Mouse (Mus musculus): ENCODE measurements around the gene Aldh1b1. TPM values are rescaled to one million over a fixed set of nuclear protein-coding genes. Genes with fewer than 3 reads are reported as not detected.

Gene Aldh1b1
- polyA plus RNA-seq, 1 experiment from 2014 or later: 10.5 TPM

DNA sequence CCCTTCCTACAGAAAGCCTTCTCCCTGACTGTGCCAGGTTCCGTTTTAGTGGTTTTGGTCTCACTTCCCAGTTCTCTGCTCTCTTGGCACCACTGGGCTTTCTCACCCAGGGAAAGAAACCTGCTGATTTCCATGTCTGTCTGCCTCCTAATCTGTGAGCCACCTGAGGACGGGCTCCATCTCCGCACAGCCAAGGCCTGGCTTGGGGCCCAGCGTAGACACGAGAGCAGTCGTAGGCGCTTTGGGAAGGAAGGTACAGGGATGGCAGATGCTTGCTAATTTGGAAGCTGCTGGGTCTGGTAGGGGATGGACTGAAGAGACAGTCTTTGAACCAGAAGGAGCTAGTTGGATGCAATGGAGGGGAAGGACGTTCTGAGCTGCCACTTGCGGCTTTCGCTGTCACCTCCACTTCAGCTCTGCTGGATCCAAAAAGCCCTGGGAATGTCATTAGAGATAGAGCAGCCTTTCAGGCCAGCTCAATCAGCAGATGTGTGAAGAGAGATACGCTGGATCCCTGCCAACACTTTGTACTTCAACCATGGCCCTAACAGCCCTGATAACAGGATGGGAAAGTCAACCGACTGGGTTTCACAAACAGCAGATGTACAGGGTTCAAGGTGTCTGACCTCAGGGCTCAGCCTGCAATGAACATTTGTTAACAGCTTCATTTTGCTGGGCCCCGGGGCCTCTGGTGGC is 9.4 kb upstream of the Aldh1b1 start:
- no peak overlapping the region for H3K27ac ChIP-seq (ENCODE audit: low read depth, low read length)
- 45% methylated on average over 13 of the region's 13 CpGs for WGBS
- H3K4me2 ChIP-seq: no peak overlapping the region
- H3K4me3 ChIP-seq (ENCODE audit: low read depth, low read length): no peak overlapping the region
- H3K27me3 ChIP-seq (replicated peaks; ENCODE audit: control insufficient read depth, insufficient read depth, low read length): no peaks in the 10 kb centered on the region
- no peak for DNase-seq (ENCODE audit: low spot score)
- no peaks in the 10 kb centered on the region for H3K36me3 ChIP-seq (ENCODE audit: control insufficient read depth, insufficient read depth, low read length)
- ATAC-seq (replicated peaks; ENCODE audit: low FRiP score): peak; percentile 39; the same call in 1 of the 2 replicates
- no peaks in the 10 kb centered on the region for H3K9me3 ChIP-seq (ENCODE audit: control insufficient read depth, low read length)
- H3K9ac ChIP-seq (ENCODE audit: low read depth, low read length): no peak overlapping the region
- H3K4me1 ChIP-seq (replicated peaks; ENCODE audit: control insufficient read depth, insufficient read depth, low read length): peaks cover 8% of the 10 kb centered on the region

DNA sequence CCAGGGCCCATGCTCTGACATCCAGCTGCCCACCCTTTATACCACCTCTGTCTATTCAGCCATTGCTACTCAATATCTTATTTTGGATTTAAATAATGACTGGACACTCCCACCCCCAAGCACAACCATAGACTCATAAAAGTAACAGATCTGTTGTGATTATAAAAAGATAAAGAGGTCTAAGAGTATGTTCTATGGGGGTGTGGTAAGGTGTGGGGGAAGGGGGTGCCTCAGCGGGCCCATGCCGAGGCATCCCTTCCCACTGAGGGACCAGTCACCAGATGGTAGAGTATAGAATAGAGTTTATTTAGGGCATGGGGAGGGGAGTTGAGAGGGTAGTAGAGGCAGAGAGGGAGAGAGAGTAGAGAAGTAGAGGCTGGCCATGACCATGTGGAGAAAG is 8.8 kb upstream of the Aldh1b1 start:
- no peaks in the 10 kb centered on the region for H3K36me3 ChIP-seq (ENCODE audit: control insufficient read depth, insufficient read depth, low read length)
- H3K27ac ChIP-seq (ENCODE audit: low read depth, low read length): no peak overlapping the region
- H3K9ac ChIP-seq (ENCODE audit: low read depth, low read length): no peak overlapping the region
- no peak overlapping the region for H3K4me2 ChIP-seq
- H3K27me3 ChIP-seq (replicated peaks; ENCODE audit: control insufficient read depth, insufficient read depth, low read length): no peaks in the 10 kb centered on the region
- DNase-seq (ENCODE audit: low spot score) (no peak), ATAC-seq (replicated peaks; ENCODE audit: low FRiP score) (no peak)
- H3K9me3 ChIP-seq (ENCODE audit: control insufficient read depth, low read length): no peaks in the 10 kb centered on the region
- no peak overlapping the region for H3K4me3 ChIP-seq (ENCODE audit: low read depth, low read length)
- peaks cover 8% of the 10 kb centered on the region for H3K4me1 ChIP-seq (replicated peaks; ENCODE audit: control insufficient read depth, insufficient read depth, low read length)
- 69% methylated on average over 2 of the region's 2 CpGs for WGBS

DNA sequence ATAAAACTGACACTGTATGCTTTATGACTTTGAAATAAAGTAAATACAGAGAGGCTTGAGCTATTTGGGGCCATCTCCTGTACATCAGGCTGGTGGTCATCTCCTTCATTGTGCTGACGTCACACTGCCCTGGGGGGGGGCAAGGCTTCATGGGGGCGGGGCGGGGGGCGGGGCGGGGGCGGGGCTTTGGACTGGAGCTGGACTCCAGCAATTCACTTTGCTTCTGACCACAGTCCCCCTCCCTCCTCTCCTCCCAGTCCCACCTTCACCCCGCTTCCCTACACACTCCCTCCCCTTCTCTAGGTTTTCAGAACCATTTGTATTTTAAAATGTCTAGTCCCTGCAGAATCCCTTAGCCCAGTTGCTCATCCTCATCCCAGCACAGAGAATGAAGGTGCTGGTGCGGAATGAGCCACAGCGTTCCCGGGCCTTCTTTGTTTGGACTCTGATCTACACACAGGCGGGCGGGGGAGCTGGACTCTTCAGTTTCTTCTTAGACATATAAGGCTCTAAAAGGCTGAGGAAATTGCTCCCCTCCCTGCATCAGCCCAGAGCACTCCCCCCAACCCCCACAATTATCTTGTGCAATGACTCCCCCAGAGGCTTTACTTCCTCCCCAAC is 3.5 kb upstream of the Aldh1b1 start:
- Histone ChIP-seq H3K9ac (ENCODE audit: low read depth, low read length) (0 out of 2 replicates have a peak overlapping the region, but pooled peaks have one; percentile 25), H3K4me3 (ENCODE audit: low read depth, low read length) (peak overlapping the region; percentile 28), H3K4me1 (replicated peaks; ENCODE audit: control insufficient read depth, insufficient read depth, low read length) (peaks cover 11% of the 10 kb centered on the region; the same call in 1 of the 2 replicates), H3K27me3 (replicated peaks; ENCODE audit: control insufficient read depth, insufficient read depth, low read length) (peaks cover 8% of the 10 kb centered on the region), H3K36me3 (ENCODE audit: control insufficient read depth, insufficient read depth, low read length) (no peaks in the 10 kb centered on the region), H3K9me3 (ENCODE audit: control insufficient read depth, low read length) (no peaks in the 10 kb centered on the region), H3K4me2 (peak overlapping the region; percentile 53), H3K27ac (ENCODE audit: low read depth, low read length) (peak overlapping the region; percentile 45)
- ATAC-seq (replicated peaks; ENCODE audit: low FRiP score): peak; percentile 28; the same call in 1 of the 2 replicates
- WGBS: 5% methylated on average over 12 of the region's 12 CpGs
- peak; percentile 42 for DNase-seq (ENCODE audit: low spot score)

DNA sequence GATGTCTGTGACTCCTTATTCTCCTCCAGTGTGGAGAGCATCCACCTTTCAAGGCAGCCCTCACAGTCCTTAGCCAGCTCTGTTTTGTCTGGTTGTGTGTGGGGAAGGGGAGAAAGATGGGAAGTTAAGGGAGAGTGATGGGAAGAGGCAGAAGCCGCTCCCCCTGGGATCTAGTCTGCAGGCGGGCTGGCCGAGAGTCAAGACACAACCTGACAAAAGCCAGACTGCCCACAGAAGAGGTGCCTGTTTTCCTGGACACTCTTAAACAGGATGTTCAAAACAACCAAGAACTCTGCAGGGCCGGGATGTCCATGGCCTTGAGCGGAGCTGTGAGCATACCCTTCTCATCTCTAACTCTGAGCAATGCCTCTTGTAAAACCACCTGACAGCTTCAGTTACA is 2.1 kb upstream of the Aldh1b1 start:
- H3K36me3 ChIP-seq (ENCODE audit: control insufficient read depth, insufficient read depth, low read length): no peaks in the 10 kb centered on the region
- no peak overlapping the region for H3K4me2 ChIP-seq
- H3K9ac ChIP-seq (ENCODE audit: low read depth, low read length): no peak overlapping the region
- H3K9me3 ChIP-seq (ENCODE audit: control insufficient read depth, low read length): no peaks in the 10 kb centered on the region
- ATAC-seq (replicated peaks; ENCODE audit: low FRiP score): no peak
- H3K4me1 ChIP-seq (replicated peaks; ENCODE audit: control insufficient read depth, insufficient read depth, low read length): peaks cover 13% of the 10 kb centered on the region; the same call in 1 of the 2 replicates
- no peak overlapping the region for H3K4me3 ChIP-seq (ENCODE audit: low read depth, low read length)
- WGBS: 39% methylated on average over 5 of the region's 5 CpGs
- peaks cover 8% of the 10 kb centered on the region for H3K27me3 ChIP-seq (replicated peaks; ENCODE audit: control insufficient read depth, insufficient read depth, low read length)
- DNase-seq (ENCODE audit: low spot score): no peak
- H3K27ac ChIP-seq (ENCODE audit: low read depth, low read length): no peak overlapping the region

DNA sequence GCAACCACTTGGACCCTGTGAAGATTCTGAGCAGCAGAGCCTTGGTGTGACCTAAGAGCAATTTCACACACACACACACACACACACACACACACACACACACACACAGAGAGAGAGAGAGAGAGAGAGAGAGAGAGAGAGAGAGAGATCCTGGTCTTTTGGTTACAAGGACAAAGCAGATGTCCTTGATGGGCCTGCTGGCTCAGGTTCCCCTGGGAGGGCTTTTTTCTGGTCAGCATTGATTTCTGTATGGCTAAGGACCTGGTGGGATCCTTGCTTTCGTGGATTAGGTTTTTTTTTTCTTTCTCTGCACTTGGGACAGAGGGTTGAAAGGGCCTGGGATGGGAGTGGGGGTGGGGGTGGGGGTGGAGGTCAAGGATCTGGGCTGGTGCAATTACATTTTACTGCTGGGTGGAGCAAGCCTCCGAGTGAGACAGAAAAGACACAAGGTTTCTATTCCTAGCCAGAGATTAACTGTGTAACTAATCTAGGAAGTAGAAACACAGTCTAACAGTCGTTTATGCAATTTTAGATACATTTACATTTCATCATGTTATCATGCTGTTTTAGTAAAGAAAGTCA is 1.2 kb downstream of the Aldh1b1 start:
- Histone ChIP-seq H3K27ac (ENCODE audit: low read depth, low read length) (peak overlapping the region; percentile 33; the same call in 1 of the 2 replicates), H3K9me3 (ENCODE audit: control insufficient read depth, low read length) (no peaks in the 10 kb centered on the region), H3K27me3 (replicated peaks; ENCODE audit: control insufficient read depth, insufficient read depth, low read length) (peaks cover 8% of the 10 kb centered on the region), H3K4me3 (ENCODE audit: low read depth, low read length) (no peak overlapping the region), H3K9ac (ENCODE audit: low read depth, low read length) (no peak overlapping the region), H3K4me2 (peak overlapping the region; percentile 38), H3K36me3 (ENCODE audit: control insufficient read depth, insufficient read depth, low read length) (peaks cover 3% of the 10 kb centered on the region; the same call in 1 of the 2 replicates), H3K4me1 (replicated peaks; ENCODE audit: control insufficient read depth, insufficient read depth, low read length) (peaks cover 13% of the 10 kb centered on the region; the same call in 1 of the 2 replicates)
- ATAC-seq (replicated peaks; ENCODE audit: low FRiP score): no peak
- DNase-seq (ENCODE audit: low spot score): no peak
- WGBS: 33% methylated on average over 3 of the region's 3 CpGs

DNA sequence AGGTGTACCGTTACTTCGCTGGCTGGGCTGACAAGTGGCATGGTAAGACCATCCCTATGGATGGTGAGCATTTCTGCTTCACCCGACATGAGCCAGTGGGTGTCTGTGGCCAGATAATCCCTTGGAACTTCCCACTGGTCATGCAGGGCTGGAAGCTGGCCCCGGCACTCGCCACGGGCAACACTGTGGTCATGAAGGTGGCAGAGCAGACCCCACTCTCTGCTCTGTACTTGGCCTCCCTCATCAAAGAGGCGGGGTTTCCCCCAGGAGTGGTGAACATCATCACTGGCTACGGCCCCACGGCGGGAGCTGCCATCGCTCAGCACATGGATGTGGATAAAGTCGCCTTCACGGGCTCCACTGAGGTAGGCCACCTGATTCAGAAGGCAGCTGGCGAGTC is 4.1 kb downstream of the Aldh1b1 start:
- ATAC-seq (replicated peaks; ENCODE audit: low FRiP score) (no peak), DNase-seq (ENCODE audit: low spot score) (no peak)
- Histone ChIP-seq H3K27ac (ENCODE audit: low read depth, low read length) (no peak overlapping the region), H3K27me3 (replicated peaks; ENCODE audit: control insufficient read depth, insufficient read depth, low read length) (no peaks in the 10 kb centered on the region), H3K4me3 (ENCODE audit: low read depth, low read length) (no peak overlapping the region), H3K36me3 (ENCODE audit: control insufficient read depth, insufficient read depth, low read length) (peaks cover 3% of the 10 kb centered on the region; the same call in 1 of the 2 replicates), H3K9ac (ENCODE audit: low read depth, low read length) (no peak overlapping the region), H3K4me1 (replicated peaks; ENCODE audit: control insufficient read depth, insufficient read depth, low read length) (peaks cover 8% of the 10 kb centered on the region; the same call in 1 of the 2 replicates), H3K4me2 (no peak overlapping the region), H3K9me3 (ENCODE audit: control insufficient read depth, low read length) (no peaks in the 10 kb centered on the region)
- WGBS: 90% methylated on average over 14 of the region's 14 CpGs

DNA sequence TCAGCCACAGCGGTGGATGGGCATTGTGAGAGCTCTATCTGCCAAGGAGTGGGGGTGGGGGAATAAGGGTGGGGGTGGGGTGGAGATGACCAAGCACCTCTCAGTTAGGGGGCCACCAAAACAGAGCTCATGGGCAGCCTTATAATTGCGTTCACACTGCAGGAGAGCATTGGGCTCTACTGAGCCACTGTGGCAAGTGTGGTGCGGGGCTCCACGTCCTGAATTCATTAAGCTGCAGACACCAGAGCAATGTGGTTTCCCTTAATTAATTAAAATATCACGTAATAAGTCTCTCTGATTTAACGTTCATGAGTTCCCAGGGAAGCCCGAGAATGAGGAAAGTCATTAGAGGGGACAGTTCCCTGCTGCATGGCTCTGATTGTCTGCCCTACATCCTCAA is 9.2 kb downstream of the Aldh1b1 start:
- 45% methylated on average over 7 of the region's 7 CpGs for WGBS
- Histone ChIP-seq H3K27me3 (replicated peaks; ENCODE audit: control insufficient read depth, insufficient read depth, low read length) (peaks cover 2% of the 10 kb centered on the region; the same call in 1 of the 2 replicates), H3K36me3 (ENCODE audit: control insufficient read depth, insufficient read depth, low read length) (peaks cover 3% of the 10 kb centered on the region; the same call in 1 of the 2 replicates), H3K4me2 (no peak overlapping the region), H3K4me3 (ENCODE audit: low read depth, low read length) (no peak overlapping the region), H3K9ac (ENCODE audit: low read depth, low read length) (no peak overlapping the region), H3K9me3 (ENCODE audit: control insufficient read depth, low read length) (no peaks in the 10 kb centered on the region), H3K27ac (ENCODE audit: low read depth, low read length) (no peak overlapping the region), H3K4me1 (replicated peaks; ENCODE audit: control insufficient read depth, insufficient read depth, low read length) (no peaks in the 10 kb centered on the region)
- DNase-seq (ENCODE audit: low spot score) (no peak), ATAC-seq (replicated peaks; ENCODE audit: low FRiP score) (no peak)

DNA sequence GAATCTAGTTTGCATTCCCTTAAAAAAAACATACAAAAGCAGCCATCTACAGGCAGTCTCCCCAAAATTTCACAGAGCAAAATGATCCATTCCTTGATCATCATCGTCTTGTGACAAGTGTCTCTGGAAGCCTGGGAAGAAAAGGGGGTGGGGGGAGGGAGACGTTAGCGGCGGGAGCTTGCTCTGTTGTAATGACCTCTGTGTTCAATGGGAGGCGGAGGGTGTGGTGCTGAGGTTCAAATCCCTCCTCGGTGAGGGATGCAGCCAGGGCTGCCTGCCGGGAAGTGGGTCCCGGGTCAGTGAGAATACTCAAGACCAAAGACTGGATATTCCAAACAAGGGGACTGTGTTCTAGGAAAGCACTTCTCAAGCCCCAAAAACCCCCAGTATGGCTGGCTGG is 12.4 kb downstream of the Aldh1b1 start:
- 26% methylated on average over 8 of the region's 8 CpGs for WGBS
- H3K9me3 ChIP-seq (ENCODE audit: control insufficient read depth, low read length): no peaks in the 10 kb centered on the region

More for the DNA sequence above, 12.4 kb downstream of the Aldh1b1 start:
- no peak for ATAC-seq (replicated peaks; ENCODE audit: low FRiP score)
- DNase-seq (ENCODE audit: low spot score): no peak
- no peak overlapping the region for H3K9ac ChIP-seq (ENCODE audit: low read depth, low read length)
- no peaks in the 10 kb centered on the region for H3K4me1 ChIP-seq (replicated peaks; ENCODE audit: control insufficient read depth, insufficient read depth, low read length)
- no peak overlapping the region for H3K4me3 ChIP-seq (ENCODE audit: low read depth, low read length)
- H3K27ac ChIP-seq (ENCODE audit: low read depth, low read length): no peak overlapping the region
- no peak overlapping the region for H3K4me2 ChIP-seq
- H3K36me3 ChIP-seq (ENCODE audit: control insufficient read depth, insufficient read depth, low read length): no peaks in the 10 kb centered on the region
- peaks cover 2% of the 10 kb centered on the region; the same call in 1 of the 2 replicates for H3K27me3 ChIP-seq (replicated peaks; ENCODE audit: control insufficient read depth, insufficient read depth, low read length)

Measured in liver, embryonic 11.5 days (tissue).